Mouse (Mus musculus) midbrain, embryonic 12.5 days (tissue): ENCODE data around the gene Tsnaxip1. TPM values are rescaled to one million over a fixed set of nuclear protein-coding genes. Genes with fewer than 3 reads are reported as not detected.
"Not testable (repeated sequence)": the region's sequence is repeated elsewhere in the genome, so short reads cannot be mapped to it uniquely, and the experiment has no call there.

ENCODE experiments used
- ATAC-seq: fragments of 200-750 bp; cut with Nextera tagmentation; 2 replicates; pipeline ENCODE4 v1.8.0; 2017; ENCODE audit warnings: low read depth, moderate TSS enrichment, moderate library complexity; ENCODE audit not compliant: low FRiP score
- H3K27ac ChIP-seq: fragments of 300-500 bp; sonication (generic); replicated peaks from 2 replicates; pipeline ENCODE4 v1.5.1; 2016; ENCODE audit warnings: mild to moderate bottlenecking
- H3K27me3 ChIP-seq: fragments of 300-500 bp; sonication (generic); 2 replicates; pipeline ENCODE4 v1.6.1; 2016; ENCODE audit warnings: mild to moderate bottlenecking
- H3K36me3 ChIP-seq: fragments of 300-500 bp; sonication (generic); 2 replicates; pipeline ENCODE4 v1.6.1; 2016
- H3K4me1 ChIP-seq: fragments of 300-500 bp; sonication (generic); 2 replicates; pipeline ENCODE4 v1.6.1; 2016
- H3K4me2 ChIP-seq: fragments of 300-500 bp; sonication (generic); replicated peaks from 2 replicates; pipeline ENCODE4 v1.6.1; 2016; ENCODE audit warnings: mild to moderate bottlenecking, moderate library complexity
- H3K4me3 ChIP-seq: fragments of 300-500 bp; sonication (generic); 2 replicates; pipeline ENCODE4 v1.5.1; 2016; ENCODE audit warnings: mild to moderate bottlenecking
- H3K9ac ChIP-seq: fragments of 300-500 bp; sonication (generic); replicated peaks from 2 replicates; pipeline ENCODE4 v1.6.1; 2016; ENCODE audit warnings: mild to moderate bottlenecking, moderate library complexity
- H3K9me3 ChIP-seq: fragments of 300-500 bp; sonication (generic); 2 replicates; pipeline ENCODE4 v1.6.1; 2016; ENCODE audit warnings: mild to moderate bottlenecking
- WGBS: fragments of 180-500 bp; shearing (Covaris S2); methylation state at CpG from one replicate; pipeline ENCODE4 v1.1.7; 2016; 5-methylcytosine and 5-hydroxymethylcytosine counted together
- polyA plus RNA-seq: library from polyadenylated mRNA; unstranded; fragments of >200 nt; fragmentation: Nextera tagmentation; extraction: Ambion mirVana; gene quantifications from 2 replicates; pipeline ENCODE4 v1.2.1, GENCODE M21; 2016

Tsnaxip1 gene
- polyA plus RNA-seq, 1 experiment from 2014 or later: 0.22 TPM

- 95% methylated on average over 1 of the region's 1 CpGs for WGBS
- ATAC-seq: peak; percentile 16; the same call in 1 of the 2 replicates
- Histone ChIP-seq H3K27ac (no peak overlapping the region), H3K27me3 (no peaks in the 10 kb centered on the region), H3K4me1 (peaks cover 12% of the 10 kb centered on the region), H3K9me3 (no peaks in the 10 kb centered on the region), H3K36me3 (peaks cover 54% of the 10 kb centered on the region), H3K9ac (no peak overlapping the region), H3K4me2 (no peak overlapping the region), H3K4me3 (no peak overlapping the region)
Measured at GRCm38 (mm10) chr8:105820925-105821324, 6.6 kb upstream of the Tsnaxip1 start.

GRCm38 (mm10) chr8:105825506-105825905 lies 2.0 kb upstream of the Tsnaxip1 start:
- H3K27me3 ChIP-seq: no peaks in the 10 kb centered on the region
- 89% methylated on average over 4 of the region's 4 CpGs for whole genome bisulfite sequencing
- no peaks in the 10 kb centered on the region for H3K9me3 ChIP-seq
- H3K9ac ChIP-seq: no peak overlapping the region
- H3K4me1 ChIP-seq: peaks cover 22% of the 10 kb centered on the region
- H3K27ac ChIP-seq: no peak overlapping the region
- H3K4me3 ChIP-seq: peak overlapping the region; percentile 77
- ATAC-seq: no peak
- H3K4me2 ChIP-seq: peak overlapping the region; percentile 97
- peaks cover 39% of the 10 kb centered on the region for H3K36me3 ChIP-seq

DNA sequence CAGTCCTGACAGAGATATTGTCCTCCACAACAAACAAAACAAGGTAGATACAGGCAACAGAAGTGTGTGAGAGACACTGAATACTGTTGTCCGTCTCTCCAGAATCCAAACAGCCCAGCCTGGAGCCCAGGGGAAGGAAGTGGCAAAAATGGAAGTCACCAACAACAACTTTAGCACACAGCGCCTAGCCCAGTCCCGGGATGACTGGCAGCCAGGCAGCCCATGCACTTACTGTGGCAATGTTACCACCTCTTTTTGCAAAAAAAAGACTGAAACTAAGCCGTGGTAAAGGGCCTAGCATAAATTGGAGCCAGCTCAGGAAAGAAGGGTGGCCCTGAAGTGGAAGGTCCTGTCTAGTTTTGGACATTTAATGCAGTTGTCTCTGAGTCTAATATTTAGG lies 1.2 kb upstream of the Tsnaxip1 start:
- H3K9me3 ChIP-seq: no peaks in the 10 kb centered on the region
- H3K4me1 ChIP-seq: peaks cover 22% of the 10 kb centered on the region
- H3K4me3 ChIP-seq: peak overlapping the region; percentile 77
- WGBS: 10% methylated on average over 4 of the region's 4 CpGs
- H3K9ac ChIP-seq: peak overlapping the region; percentile 84
- H3K27ac ChIP-seq: peak overlapping the region; percentile 54; the same call in 1 of the 2 replicates
- H3K36me3 ChIP-seq: peaks cover 30% of the 10 kb centered on the region
- no peaks in the 10 kb centered on the region for H3K27me3 ChIP-seq
- ATAC-seq: no peak
- H3K4me2 ChIP-seq: peak overlapping the region; percentile 97

GRCm38 (mm10) chr8:105833740-105834139 lies 6.2 kb downstream of the Tsnaxip1 start:
- H3K27ac ChIP-seq, H3K36me3 ChIP-seq, H3K4me3 ChIP-seq, H3K4me2 ChIP-seq, ATAC-seq, H3K27me3 ChIP-seq, H3K9ac ChIP-seq, H3K9me3 ChIP-seq, H3K4me1 ChIP-seq: not testable (repeated sequence)
- 82% methylated on average over 2 of the region's 2 CpGs for WGBS

DNA sequence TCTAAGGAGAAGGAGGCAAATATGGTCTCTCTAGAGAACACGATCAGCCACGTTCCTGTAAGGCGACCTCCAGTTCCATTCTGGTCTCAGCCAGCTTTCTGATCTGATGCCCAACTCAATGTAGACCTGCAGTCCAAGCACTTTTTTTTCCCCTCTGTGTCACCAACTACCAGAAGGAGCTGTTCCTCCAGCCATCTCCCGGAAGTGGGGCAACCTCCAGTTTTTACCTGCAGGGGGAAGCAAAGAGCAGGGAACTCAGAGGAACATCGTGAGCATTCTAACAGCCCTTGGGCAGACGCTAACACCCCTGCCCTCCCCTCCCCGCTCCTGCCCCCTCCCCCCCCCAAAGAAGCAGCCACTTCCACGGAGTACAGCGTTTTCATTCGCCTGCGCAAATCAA lies 7.8 kb downstream of the Tsnaxip1 start:
- Histone ChIP-seq H3K27me3 (no peaks in the 10 kb centered on the region), H3K9me3 (no peaks in the 10 kb centered on the region), H3K4me3 (no peak overlapping the region), H3K9ac (no peak overlapping the region), H3K36me3 (no peaks in the 10 kb centered on the region), H3K27ac (no peak overlapping the region), H3K4me1 (no peaks in the 10 kb centered on the region), H3K4me2 (no peak overlapping the region)
- ATAC-seq: no peak
- WGBS: 32% methylated on average over 11 of the region's 11 CpGs

DNA sequence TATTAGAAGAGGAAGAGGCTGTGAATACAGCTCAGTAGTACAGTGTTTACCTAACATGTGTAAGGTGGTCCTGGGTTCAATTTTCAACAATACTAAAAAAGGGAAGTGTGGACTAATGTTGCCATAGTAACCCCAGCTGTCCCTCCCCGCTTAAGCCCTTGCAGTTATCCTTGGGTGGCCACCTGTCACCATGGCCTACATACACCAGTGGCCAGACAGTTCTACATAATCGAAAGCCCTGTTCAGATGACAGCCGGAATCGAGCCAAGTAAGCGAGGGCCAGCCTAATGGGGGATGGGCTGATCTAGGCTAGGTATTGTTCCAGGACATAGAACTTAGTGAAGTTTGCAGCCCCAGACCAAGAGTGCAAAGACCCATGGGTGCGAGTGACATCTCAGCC lies 9.5 kb downstream of the Tsnaxip1 start:
- Histone ChIP-seq H3K36me3 (no peaks in the 10 kb centered on the region), H3K4me2 (no peak overlapping the region), H3K27ac (no peak overlapping the region), H3K4me3 (no peak overlapping the region), H3K27me3 (no peaks in the 10 kb centered on the region), H3K9ac (no peak overlapping the region), H3K9me3 (no peaks in the 10 kb centered on the region), H3K4me1 (no peaks in the 10 kb centered on the region)
- ATAC-seq: no peak
- WGBS: 77% methylated on average over 6 of the region's 6 CpGs

DNA sequence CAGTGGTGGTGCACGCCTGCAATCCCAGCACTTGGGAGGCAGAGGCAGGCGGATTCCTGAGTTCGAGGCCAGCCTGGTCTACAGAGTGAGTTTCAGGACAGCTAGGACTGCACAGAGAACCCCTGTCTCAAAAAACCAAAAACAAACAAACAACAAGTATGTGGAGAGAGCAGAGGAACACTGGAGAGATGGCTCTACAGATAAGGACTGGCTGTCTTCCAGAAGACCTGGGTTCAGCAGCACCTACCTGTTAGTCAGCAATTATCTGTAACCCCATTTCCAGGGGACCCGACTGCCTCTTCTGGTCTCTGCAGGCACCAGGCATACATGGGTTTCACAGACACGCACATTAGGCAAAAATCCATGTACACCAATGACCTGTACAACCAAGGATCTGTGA lies 11.7 kb downstream of the Tsnaxip1 start:
- no peak overlapping the region for H3K4me3 ChIP-seq
- no peak overlapping the region for H3K4me2 ChIP-seq
- H3K27ac ChIP-seq: no peak overlapping the region
- H3K9me3 ChIP-seq: no peaks in the 10 kb centered on the region
- no peaks in the 10 kb centered on the region for H3K4me1 ChIP-seq
- no peak for ATAC-seq
- H3K36me3 ChIP-seq: peaks cover 8% of the 10 kb centered on the region
- H3K27me3 ChIP-seq: no peaks in the 10 kb centered on the region
- no peak overlapping the region for H3K9ac ChIP-seq
- 96% methylated on average over 5 of the region's 5 CpGs for WGBS

DNA sequence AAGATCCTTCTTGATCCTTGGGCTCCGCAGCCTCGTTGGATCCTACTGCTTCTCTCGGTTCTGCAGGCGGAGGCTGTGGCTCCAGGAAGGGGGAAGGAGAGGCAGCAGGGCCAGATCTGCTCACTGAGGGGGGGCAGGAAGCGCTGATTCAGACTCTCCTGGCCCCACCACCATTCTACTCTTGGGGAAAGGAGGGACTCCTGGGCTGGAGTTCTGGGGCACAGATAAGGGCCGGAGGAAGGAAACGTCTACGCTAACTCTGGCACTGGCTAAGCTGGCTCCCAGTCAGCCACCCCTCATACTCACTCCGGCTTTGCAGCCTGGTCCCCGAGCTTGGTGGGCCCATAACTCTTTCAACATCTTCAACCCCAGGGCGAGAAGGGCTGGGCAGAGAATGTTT lies 19.1 kb downstream of the Tsnaxip1 start:
- H3K4me2 ChIP-seq: no peak overlapping the region
- peaks cover 64% of the 10 kb centered on the region for H3K36me3 ChIP-seq
- H3K4me1 ChIP-seq: peaks cover 8% of the 10 kb centered on the region
- no peak overlapping the region for H3K27ac ChIP-seq
- ATAC-seq: no peak
- 94% methylated on average over 11 of the region's 11 CpGs for WGBS
- H3K9me3 ChIP-seq: no peaks in the 10 kb centered on the region
- no peak overlapping the region for H3K9ac ChIP-seq
- H3K27me3 ChIP-seq: no peaks in the 10 kb centered on the region
- H3K4me3 ChIP-seq: no peak overlapping the region

GRCm38 (mm10) chr8:105850014-105850413 lies 22.5 kb downstream of the Tsnaxip1 start:
- Histone ChIP-seq H3K9me3 (no peaks in the 10 kb centered on the region), H3K4me3 (no peak overlapping the region), H3K36me3 (peaks cover 48% of the 10 kb centered on the region), H3K4me2 (no peak overlapping the region), H3K9ac (no peak overlapping the region), H3K27ac (no peak overlapping the region), H3K27me3 (no peaks in the 10 kb centered on the region), H3K4me1 (peaks cover 8% of the 10 kb centered on the region)
- ATAC-seq: no peak
- WGBS: 87% methylated on average over 4 of the region's 4 CpGs

- ATAC-seq: no peak
- 81% methylated on average over 7 of the region's 7 CpGs for WGBS
- Histone ChIP-seq H3K4me3 (peak overlapping the region; percentile 20), H3K9me3 (no peaks in the 10 kb centered on the region), H3K4me2 (peak overlapping the region; percentile 87), H3K27me3 (no peaks in the 10 kb centered on the region), H3K36me3 (peaks cover 42% of the 10 kb centered on the region), H3K9ac (no peak overlapping the region; the same call in 1 of the 2 replicates), H3K27ac (no peak overlapping the region), H3K4me1 (peaks cover 11% of the 10 kb centered on the region)
Measured at GRCm38 (mm10) chr8:105850611-105851010, 23.1 kb downstream of the Tsnaxip1 start.

GRCm38 (mm10) chr8:105851651-105852143 lies 24.2 kb downstream of the Tsnaxip1 start:
- Histone ChIP-seq H3K9ac (peak overlapping the region; percentile 81), H3K4me3 (peak overlapping the region; percentile 76), H3K36me3 (peaks cover 31% of the 10 kb centered on the region), H3K27me3 (no peaks in the 10 kb centered on the region), H3K27ac (peak overlapping the region; percentile 64), H3K9me3 (no peaks in the 10 kb centered on the region), H3K4me1 (peaks cover 21% of the 10 kb centered on the region), H3K4me2 (peak overlapping the region; percentile 87)
- under 1% methylated on average over 34 of the region's 34 CpGs for WGBS
- peak; percentile 83 for ATAC-seq

DNA sequence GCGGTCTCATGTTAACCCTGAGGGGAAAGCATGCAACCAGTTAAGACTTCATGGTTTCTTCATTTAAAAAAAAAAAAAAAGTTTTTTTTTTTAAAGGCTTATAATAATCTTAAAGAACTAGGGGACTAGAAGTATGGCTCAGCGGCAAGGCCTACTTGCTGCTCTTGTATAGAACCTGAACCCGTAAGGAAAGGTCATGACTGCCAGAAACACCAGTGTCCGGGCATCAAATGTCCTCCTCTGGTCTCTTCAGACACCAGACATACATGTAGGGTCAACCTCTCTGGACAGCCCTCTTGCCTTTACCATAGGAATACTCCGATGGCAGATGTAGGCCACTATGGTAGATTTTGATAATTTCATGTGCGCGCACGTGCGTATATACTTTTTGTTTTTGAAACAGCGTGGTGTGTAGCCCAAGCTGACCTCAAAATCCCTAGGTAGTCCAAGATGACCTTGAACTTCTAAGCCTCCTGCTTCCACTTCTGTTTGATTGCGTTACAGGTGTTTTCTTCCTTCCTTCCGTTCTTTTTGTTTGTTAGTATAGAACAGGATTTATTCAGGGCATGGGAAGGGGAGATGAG lies 24.7 kb downstream of the Tsnaxip1 start:
- ATAC-seq: no peak

GRCm38 (mm10) chr8:105853178-105853577 lies 25.6 kb downstream of the Tsnaxip1 start, which contains the start of gene Cenpt:
TSS of gene Cenpt (minus strand) at chr8:105853278.
- no peak within 1 kb of the TSS for H3K4me3 ChIP-seq
- H3K27me3 ChIP-seq: no peaks in the 10 kb centered on the region
- no peaks in the 10 kb centered on the region for H3K9me3 ChIP-seq
- H3K9ac ChIP-seq: no peak within 1 kb of the TSS
- peaks cover 22% of the 10 kb centered on the region for H3K36me3 ChIP-seq
- no peak for ATAC-seq
- H3K4me2 ChIP-seq: no peak within 1 kb of the TSS
- no peak within 1 kb of the TSS for H3K27ac ChIP-seq
- 93% methylated on average over 3 of the region's 3 CpGs for WGBS
- H3K4me1 ChIP-seq: peaks cover 35% of the 10 kb centered on the region

More for the DNA sequence above, 24.7 kb downstream of the Tsnaxip1 start:
- no peak overlapping the region for H3K27ac ChIP-seq
- peak overlapping the region; percentile 81; the same call in 1 of the 2 replicates for H3K9ac ChIP-seq
- 83% methylated on average over 12 of the region's 12 CpGs for WGBS
- no peaks in the 10 kb centered on the region for H3K27me3 ChIP-seq
- no peaks in the 10 kb centered on the region for H3K9me3 ChIP-seq
- H3K36me3 ChIP-seq: peaks cover 26% of the 10 kb centered on the region
- H3K4me2 ChIP-seq: no peak overlapping the region
- H3K4me3 ChIP-seq: peak overlapping the region; percentile 76
- H3K4me1 ChIP-seq: peaks cover 26% of the 10 kb centered on the region
